Mouse (Mus musculus): Measurements from ENCODE around the gene Ttc7. TPM values are rescaled to one million over a fixed set of nuclear protein-coding genes. Genes with fewer than 3 reads are reported as not detected.

The Ttc7 gene
- total and polyA plus RNA-seq, 2 experiments from 2014 or later = 2.7 to 6.7 TPM

DNA sequence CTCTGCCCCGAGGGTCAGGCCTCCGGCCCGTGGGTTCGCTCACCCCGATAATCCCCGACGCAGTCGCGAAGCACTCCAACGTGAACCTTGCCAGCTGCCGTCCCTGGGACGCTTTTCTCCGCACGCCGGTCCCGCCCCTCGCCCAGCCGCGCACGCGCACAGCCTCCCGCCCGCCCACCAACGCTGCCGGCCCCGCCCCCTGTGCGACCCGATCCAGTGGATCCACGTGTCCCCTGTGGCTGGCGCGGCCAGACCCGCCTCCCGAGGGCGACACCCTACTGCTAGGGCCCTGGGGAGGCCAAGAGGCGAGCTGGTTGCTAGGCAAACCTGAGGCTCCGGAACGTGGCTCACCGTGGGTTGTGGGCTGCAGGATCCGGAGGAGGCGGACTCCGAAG is 16.9 kb upstream of the Ttc7 start, which contains the start of gene Mcfd2:
Gene Mcfd2 (minus strand): TSS at position 144 of the 395 bp plus-strand sequence.
- peaks cover 6% of the 10 kb centered on the region for H3K9me3 ChIP-seq (replicated peaks; ENCODE audit: control insufficient read depth, low read length)
- peak within 1 kb of the TSS; percentile 80 for H3K9ac ChIP-seq (replicated peaks; ENCODE audit: low read depth, low read length)
- WGBS = under 1% methylated on average over 41 of the region's 41 CpGs
- peak within 1 kb of the TSS; percentile 66 for H3K27ac ChIP-seq (ENCODE audit: low read depth)
- H3K27me3 ChIP-seq (ENCODE audit: control insufficient read depth, insufficient read depth, low read length) = no peaks in the 10 kb centered on the region
- DNase-seq (ENCODE audit: low spot score) = peak; percentile 93
- TF ChIP-seq EP300 (IDR thresholded peaks at IDR 0.05; ENCODE audit: low read depth) (no peak), CTCF (IDR thresholded peaks at IDR 0.05; ENCODE audit: low read depth) (0 out of 2 replicates have a peak, but pooled peaks have one; percentile 27)
- H3K36me3 ChIP-seq (replicated peaks; ENCODE audit: control insufficient read depth, insufficient read depth, low read length) = peaks cover 11% of the 10 kb centered on the region; the same call in 1 of the 2 replicates
- peak within 1 kb of the TSS; percentile 73 for H3K4me2 ChIP-seq (ENCODE audit: low read depth, low read length)
- H3K4me1 ChIP-seq (ENCODE audit: control insufficient read depth, insufficient read depth) = peaks cover 12% of the 10 kb centered on the region
- peak within 1 kb of the TSS; percentile 86 for H3K4me3 ChIP-seq (ENCODE audit: low read depth, low read length)
- peak; percentile 96 for ATAC-seq (ENCODE audit: insufficient read depth, low read depth)

GRCm38 (mm10) chr17:87269454-87269853 is 13.2 kb upstream of the Ttc7 start:
- Histone ChIP-seq H3K4me3 (ENCODE audit: low read depth, low read length) (no peak overlapping the region), H3K9me3 (replicated peaks; ENCODE audit: control insufficient read depth, low read length) (no peaks in the 10 kb centered on the region), H3K4me1 (ENCODE audit: control insufficient read depth, insufficient read depth) (peaks cover 7% of the 10 kb centered on the region), H3K27ac (ENCODE audit: low read depth) (no peak overlapping the region), H3K36me3 (replicated peaks; ENCODE audit: control insufficient read depth, insufficient read depth, low read length) (no peaks in the 10 kb centered on the region), H3K27me3 (ENCODE audit: control insufficient read depth, insufficient read depth, low read length) (no peaks in the 10 kb centered on the region), H3K4me2 (ENCODE audit: low read depth, low read length) (no peak overlapping the region), H3K9ac (replicated peaks; ENCODE audit: low read depth, low read length) (no peak overlapping the region)
- no peak for ATAC-seq (ENCODE audit: insufficient read depth, low read depth)
- TF ChIP-seq CTCF (IDR thresholded peaks at IDR 0.05; ENCODE audit: low read depth) (no peak), EP300 (IDR thresholded peaks at IDR 0.05; ENCODE audit: low read depth) (no peak)
- no peak for DNase-seq (ENCODE audit: low spot score)
- 71% methylated on average over 6 of the region's 6 CpGs for WGBS

DNA sequence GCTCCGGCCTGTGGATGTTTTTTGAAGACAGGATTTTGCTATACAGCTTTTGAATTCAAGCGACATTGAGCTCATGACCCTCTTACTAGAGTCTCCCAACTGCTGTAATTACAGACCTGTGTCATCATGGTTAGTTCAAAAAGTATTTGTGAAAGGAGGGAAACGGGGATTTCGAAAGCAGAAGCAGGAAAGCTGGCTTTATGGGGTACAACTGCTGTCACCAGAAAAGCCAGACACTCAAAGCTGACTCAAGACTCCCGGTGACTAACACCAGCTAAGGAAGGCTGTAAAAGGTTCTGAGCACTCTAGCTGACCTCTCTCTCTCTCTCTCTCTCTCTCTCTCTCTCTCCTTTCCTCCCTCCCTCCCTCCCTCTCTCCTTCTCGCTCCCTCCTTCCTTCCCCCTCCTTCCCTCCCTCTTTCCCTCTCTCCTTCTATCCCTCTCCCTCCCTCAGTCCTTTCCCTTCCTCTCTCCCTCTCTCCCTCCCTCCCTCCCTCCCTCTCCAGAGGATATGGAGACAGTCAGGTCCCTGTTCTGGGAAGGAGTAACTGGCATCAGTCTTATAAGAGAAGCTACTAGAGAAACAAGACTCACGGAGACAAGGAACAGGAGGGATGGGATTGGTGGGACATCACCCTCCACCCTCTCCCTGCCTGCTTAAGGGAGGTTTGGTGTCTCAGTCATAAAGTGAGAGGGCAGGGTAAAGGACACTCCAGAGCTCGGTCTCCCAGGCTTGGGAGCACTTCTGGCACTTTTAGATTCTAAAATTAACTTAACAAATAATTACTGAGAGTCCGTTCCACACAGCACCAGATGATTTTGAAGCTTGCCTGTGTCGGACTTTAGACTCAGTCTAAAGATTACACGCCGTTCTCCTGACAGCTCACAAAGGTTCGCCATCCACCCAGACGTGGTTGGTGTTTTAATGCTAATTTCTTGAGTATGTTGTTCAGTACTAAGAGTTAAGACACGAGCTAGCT is 7.0 kb upstream of the Ttc7 start:
- no peaks in the 10 kb centered on the region for H3K27me3 ChIP-seq (ENCODE audit: control insufficient read depth, insufficient read depth, low read length)
- no peaks in the 10 kb centered on the region for H3K9me3 ChIP-seq (replicated peaks; ENCODE audit: control insufficient read depth, low read length)
- no peaks in the 10 kb centered on the region for H3K36me3 ChIP-seq (replicated peaks; ENCODE audit: control insufficient read depth, insufficient read depth, low read length)
- H3K4me1 ChIP-seq (ENCODE audit: control insufficient read depth, insufficient read depth) = no peaks in the 10 kb centered on the region
- no peak overlapping the region for H3K9ac ChIP-seq (replicated peaks; ENCODE audit: low read depth, low read length)
- ATAC-seq (ENCODE audit: insufficient read depth, low read depth) (no peak), DNase-seq (ENCODE audit: low spot score) (no peak)
- WGBS = 45% methylated on average over 15 of the region's 15 CpGs
- no peak overlapping the region for H3K4me2 ChIP-seq (ENCODE audit: low read depth, low read length)
- H3K4me3 ChIP-seq (ENCODE audit: low read depth, low read length) = no peak overlapping the region
- TF ChIP-seq EP300 (IDR thresholded peaks at IDR 0.05; ENCODE audit: low read depth) (no peak), CTCF (IDR thresholded peaks at IDR 0.05; ENCODE audit: low read depth) (no peak)
- no peak overlapping the region for H3K27ac ChIP-seq (ENCODE audit: low read depth)

- 0 out of 2 replicates have a peak, but pooled peaks cover 4% of the 10 kb centered on the region for H3K4me1 ChIP-seq (ENCODE audit: control insufficient read depth, insufficient read depth)
- peaks cover 8% of the 10 kb centered on the region; the same call in 1 of the 2 replicates for H3K27me3 ChIP-seq (ENCODE audit: control insufficient read depth, insufficient read depth, low read length)
- WGBS = under 1% methylated on average over 37 of the region's 44 CpGs
- peak overlapping the region; percentile 93 for H3K27ac ChIP-seq (ENCODE audit: low read depth)
- H3K36me3 ChIP-seq (replicated peaks; ENCODE audit: control insufficient read depth, insufficient read depth, low read length) = no peaks in the 10 kb centered on the region
- ATAC-seq (ENCODE audit: insufficient read depth, low read depth) (peak; percentile 87), DNase-seq (ENCODE audit: low spot score) (peak; percentile 90)
- no peaks in the 10 kb centered on the region for H3K9me3 ChIP-seq (replicated peaks; ENCODE audit: control insufficient read depth, low read length)
- H3K9ac ChIP-seq (replicated peaks; ENCODE audit: low read depth, low read length) = peak overlapping the region; percentile 75
- TF ChIP-seq EP300 (IDR thresholded peaks at IDR 0.05; ENCODE audit: low read depth) (no peak), CTCF (IDR thresholded peaks at IDR 0.05; ENCODE audit: low read depth) (no peak)
- peak overlapping the region; percentile 85 for H3K4me2 ChIP-seq (ENCODE audit: low read depth, low read length)
- H3K4me3 ChIP-seq (ENCODE audit: low read depth, low read length) = peak overlapping the region; percentile 62
Measured at GRCm38 (mm10) chr17:87282007-87282705, 530 bp upstream of the Ttc7 start.

DNA sequence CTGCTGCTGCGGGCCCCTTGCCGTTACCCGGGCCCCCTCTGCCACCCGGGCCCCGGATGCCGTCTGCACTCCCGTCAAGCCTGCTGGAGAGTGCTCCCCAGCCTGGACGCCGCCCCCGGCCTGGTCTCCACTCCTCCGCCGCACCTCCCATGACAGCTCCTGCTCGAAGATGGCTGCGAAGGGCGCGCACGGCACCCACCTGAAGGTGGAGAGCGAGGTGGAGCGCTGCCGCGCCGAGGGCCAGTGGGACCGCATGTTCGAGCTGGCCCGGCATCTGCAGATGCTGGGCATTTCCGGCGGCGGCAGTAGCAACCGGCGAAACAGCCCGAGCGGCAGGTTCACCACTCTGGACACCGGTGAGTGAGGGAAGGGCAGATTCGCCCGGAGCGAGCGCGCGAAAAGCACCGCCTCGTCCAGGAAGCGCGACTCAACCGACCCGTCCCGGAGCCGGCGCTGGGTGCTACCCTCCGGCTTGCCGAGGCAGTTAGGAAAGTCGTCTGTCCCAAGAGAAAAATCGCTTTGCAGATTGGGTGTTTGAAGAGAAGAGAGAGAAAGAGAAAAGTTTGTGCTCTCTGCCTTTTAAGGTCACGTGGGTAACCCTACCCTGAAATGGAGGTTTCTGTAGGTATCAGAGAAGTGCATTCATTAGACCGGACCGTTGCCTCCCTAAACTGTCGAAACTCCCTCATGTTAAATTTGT is 519 bp downstream of the Ttc7 start:
- WGBS = under 1% methylated on average over 55 of the region's 56 CpGs
- no peaks in the 10 kb centered on the region for H3K36me3 ChIP-seq (replicated peaks; ENCODE audit: control insufficient read depth, insufficient read depth, low read length)
- ATAC-seq (ENCODE audit: insufficient read depth, low read depth) (peak; percentile 21), DNase-seq (ENCODE audit: low spot score) (peak; percentile 21)
- H3K4me2 ChIP-seq (ENCODE audit: low read depth, low read length) = peak overlapping the region; percentile 85
- H3K9ac ChIP-seq (replicated peaks; ENCODE audit: low read depth, low read length) = peak overlapping the region; percentile 75
- no peaks in the 10 kb centered on the region for H3K9me3 ChIP-seq (replicated peaks; ENCODE audit: control insufficient read depth, low read length)
- peak overlapping the region; percentile 62 for H3K4me3 ChIP-seq (ENCODE audit: low read depth, low read length)
- TF ChIP-seq EP300 (IDR thresholded peaks at IDR 0.05; ENCODE audit: low read depth) = no peak
- TF ChIP-seq CTCF (IDR thresholded peaks at IDR 0.05; ENCODE audit: low read depth) = no peak
- peak overlapping the region; percentile 93 for H3K27ac ChIP-seq (ENCODE audit: low read depth)
- peaks cover 8% of the 10 kb centered on the region; the same call in 1 of the 2 replicates for H3K27me3 ChIP-seq (ENCODE audit: control insufficient read depth, insufficient read depth, low read length)
- 0 out of 2 replicates have a peak, but pooled peaks cover 4% of the 10 kb centered on the region for H3K4me1 ChIP-seq (ENCODE audit: control insufficient read depth, insufficient read depth)

All from heart, postnatal 0 days (tissue).